Mouse (Mus musculus) kidney, adult 9 months (tissue): Measurements from ENCODE around the gene Gm3752.
"Not testable (repeated sequence)": the region's sequence is repeated elsewhere in the genome, so short reads cannot be mapped to it uniquely, and the experiment has no call there.

Experiments
- DNase-seq: peaks from one replicate; pipeline ENCODE4 v3.0.0; 2022

The Gm3752 gene

DNA sequence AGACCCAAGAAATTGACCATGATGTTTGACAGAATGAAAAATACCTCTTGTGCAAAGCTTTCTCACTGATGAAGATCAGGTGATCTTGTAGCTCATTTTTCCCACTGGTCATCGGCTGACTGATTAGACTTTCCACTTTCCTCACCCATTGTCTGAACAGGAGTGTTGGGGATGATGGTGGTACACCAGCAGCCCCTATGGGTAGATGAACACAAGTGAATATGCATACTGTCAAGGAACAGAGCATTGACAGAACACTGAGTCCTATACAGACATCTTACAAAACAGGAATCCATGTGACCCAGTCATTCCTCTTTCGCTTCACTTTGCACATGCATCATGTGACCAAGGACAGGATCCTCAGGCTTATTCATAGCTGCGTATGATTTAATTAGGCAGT lies at the start of gene Gm3752:
Gene Gm3752 (minus strand): TSS at position 101 of the 400 bp plus-strand sequence.
- DNase-seq, result not testable (repeated sequence)

DNA sequence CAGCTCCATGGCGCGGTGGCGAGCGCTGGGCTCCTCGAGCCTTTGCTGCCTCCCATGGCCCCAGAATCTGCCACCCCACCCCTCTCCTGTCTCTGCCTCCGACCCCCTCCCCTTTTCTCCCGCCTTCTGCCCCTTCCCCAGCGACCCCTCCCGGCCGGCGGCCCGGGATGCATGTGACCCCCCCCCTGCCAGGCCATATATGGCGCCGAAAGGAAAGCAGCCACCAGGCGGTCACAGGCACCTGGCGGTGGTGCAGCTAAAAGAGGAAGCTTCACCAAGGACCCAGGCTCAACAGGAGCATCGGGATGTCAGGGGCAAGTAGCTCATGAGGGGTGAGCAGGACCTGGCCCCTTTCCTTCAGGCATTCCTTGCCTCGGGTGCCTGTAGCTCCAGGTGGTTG lies 5.2 kb upstream of the Gm3752 start:
- not testable (repeated sequence) for DNase-seq

DNA sequence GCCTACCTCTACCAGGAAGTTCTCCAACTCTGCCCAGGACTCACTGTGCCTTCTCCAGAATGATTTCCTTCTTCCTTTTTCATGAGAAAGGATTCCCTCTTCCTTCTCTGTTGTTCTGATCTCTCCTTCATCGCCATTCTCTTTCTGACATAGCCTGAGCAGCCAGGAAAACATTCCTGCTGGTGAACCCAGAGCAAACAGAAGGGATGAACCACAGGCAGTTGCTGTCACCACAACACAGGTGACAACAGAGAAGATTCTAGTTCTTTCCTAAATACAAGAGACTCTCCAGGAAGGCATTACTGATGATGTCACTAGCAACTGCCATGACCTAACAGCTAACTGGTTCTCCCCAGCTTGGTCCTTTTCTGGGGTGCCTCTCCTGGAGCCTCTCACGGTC lies 32.7 kb downstream of the Gm3752 start, which contains the start of gene Gm3755:
Gene Gm3755 (minus strand): TSS at position 101 of the 400 bp plus-strand sequence.
- DNase-seq, result not testable (repeated sequence)

DNA sequence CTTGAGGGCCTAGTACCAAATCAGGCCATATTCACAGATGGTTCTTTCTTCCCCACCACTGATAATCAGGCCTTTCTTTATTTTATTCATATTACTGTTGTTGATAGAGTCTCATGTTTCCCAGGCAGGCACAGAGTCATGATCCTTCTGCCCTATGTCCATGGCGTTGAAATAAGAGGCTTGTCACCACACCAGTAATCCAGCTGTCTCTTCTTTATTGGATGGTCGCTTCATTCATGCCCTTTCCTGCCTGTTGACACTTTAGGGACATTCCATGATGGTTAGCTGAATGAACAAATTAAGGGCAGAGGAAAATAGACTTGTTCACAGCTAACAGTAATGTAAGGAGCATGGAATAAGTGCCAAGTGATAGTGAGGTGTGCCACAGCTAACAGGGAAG lies 61.1 kb downstream of the Gm3752 start:
- not testable (repeated sequence) for DNase-seq
